Mouse (Mus musculus) cerebellum, postnatal 10 days (tissue): ENCODE measurements at regions not wholly inside any gene's neighbourhood (a gene's known extent, or its start where the extent isn't known, plus 50 kb on each side); places are given as distances from the start of the nearest gene placed in this dataset.

Experiments
- DNase-seq, 2 experiments: peaks; one replicate each; pipeline ENCODE4 v3.0.0; 2021; ENCODE audit warnings: mixed read lengths in 2 of 2

- DNase-seq, result peak in 1 of 2 experiments; percentile 4
Observed at GRCm38 (mm10) chr9:34029503-34030169, 456.1 kb upstream of the Kirrel3 start.

DNA sequence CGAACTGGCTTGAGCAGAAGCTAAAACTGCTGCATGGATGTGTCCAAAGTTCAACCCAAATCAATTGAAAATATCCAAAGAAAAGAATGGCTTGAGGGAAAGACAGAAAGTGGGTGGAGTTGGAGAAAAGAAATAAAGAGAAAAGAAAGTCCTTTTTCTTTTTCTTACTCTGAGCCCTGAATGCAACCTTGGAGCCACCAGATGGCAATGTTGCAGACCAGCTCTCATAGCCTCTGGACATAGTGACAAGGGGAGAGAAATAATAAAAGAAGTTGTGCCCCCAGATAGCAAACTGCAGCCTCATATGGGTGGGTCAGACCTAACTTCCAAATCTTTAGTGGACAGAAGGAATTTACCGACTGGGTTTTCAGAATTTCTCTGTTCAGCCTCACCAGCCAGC is 431.3 kb upstream of the Kirrel3 start:
- DNase-seq, result peak; percentile 50 to 53
